In genomic region chr9:121380310-121380920, GRCm38 (mm10) we compare ENCODE assay signal across 20 mouse cellular contexts.
A peak's percentile ranks its signal among the peaks of the same experiment; 100 is the strongest.
DNase-seq lines count a peak whose midpoint lies in the region; ATAC-seq and TF ChIP-seq lines count a peak whose summit lies in the region.
"Had no signal": no experiment of that assay in that cellular context is flagged by ENCODE, and none has a peak within 500 bp of the region (broad histone marks: within the 10 kb centered on the region; RNA-seq: fewer than 3 reads in every experiment).

No protein-coding gene starts in this region.

- TF ChIP-seq CTCF in lung, adult 2 months (IDR thresholded peaks at IDR 0.05; ENCODE audit: insufficient read depth, low read length) = no peak
- no peak for TF ChIP-seq CTCF in kidney, adult 2 months (conservative IDR thresholded peaks at IDR 0.05; ENCODE audit: insufficient read depth, insufficient read length, low read depth, low read length)
- no peak for TF ChIP-seq CTCF in kidney, postnatal 0 days (IDR thresholded peaks at IDR 0.05; ENCODE audit: low read depth)
- TF ChIP-seq CTCF in midbrain, postnatal 0 days (IDR thresholded peaks at IDR 0.05) = no peak

- peak; percentile 24; the same call in 1 of the 2 replicates for ATAC-seq in lung, embryonic 16.5 days (ENCODE audit: low read depth)
- ATAC-seq in kidney, postnatal 0 days (replicated peaks; ENCODE audit: low FRiP score, low read depth) = peak; percentile 66
- ATAC-seq in midbrain, postnatal 0 days (ENCODE audit: low FRiP score) = no peak
- ATAC-seq: forebrain, embryonic 13.5 days; hindbrain, embryonic 16.5 days had no signal

- H3K9me3 ChIP-seq in lung, embryonic 16.5 days (ENCODE audit: control insufficient read depth, low read length) = no peaks in the 10 kb centered on the region
- no peaks in the 10 kb centered on the region for H3K9me3 ChIP-seq in kidney, postnatal 0 days (replicated peaks; ENCODE audit: low read length)
- no peaks in the 10 kb centered on the region for H3K9me3 ChIP-seq in midbrain, postnatal 0 days (ENCODE audit: low read length)
- H3K9me3 ChIP-seq: forebrain, embryonic 13.5 days; heart, embryonic 15.5 days; limb, embryonic 13.5 days; midbrain, embryonic 12.5 days; neural tube, embryonic 15.5 days; stomach, embryonic 15.5 days had no signal

- H3K4me2 ChIP-seq in lung, embryonic 16.5 days (ENCODE audit: low read depth, low read length) = no peak overlapping the region
- 0 out of 2 replicates have a peak overlapping the region, but pooled peaks have one; percentile 6 for H3K4me2 ChIP-seq in kidney, postnatal 0 days (ENCODE audit: low read length)
- H3K4me2 ChIP-seq in midbrain, postnatal 0 days (ENCODE audit: low read depth, low read length, poor library complexity, severe bottlenecking) = no peak overlapping the region
- H3K4me2 ChIP-seq: forebrain, embryonic 13.5 days; heart, embryonic 15.5 days; limb, embryonic 13.5 days; midbrain, embryonic 12.5 days; neural tube, embryonic 15.5 days; stomach, embryonic 15.5 days had no signal

- H3K27me3 ChIP-seq in lung, embryonic 16.5 days (ENCODE audit: control insufficient read depth, insufficient read depth, low read depth, low read length) = no peaks in the 10 kb centered on the region
- H3K27me3 ChIP-seq in kidney, adult 2 months (replicated peaks; ENCODE audit: control insufficient read depth, insufficient read depth, low read length) = no peaks in the 10 kb centered on the region
- no peaks in the 10 kb centered on the region for H3K27me3 ChIP-seq in kidney, postnatal 0 days (ENCODE audit: insufficient read depth, low read length)
- H3K27me3 ChIP-seq in midbrain, postnatal 0 days (ENCODE audit: insufficient read depth, low read length) = no peaks in the 10 kb centered on the region
- H3K27me3 ChIP-seq: forebrain, embryonic 13.5 days; heart, embryonic 15.5 days; limb, embryonic 13.5 days; midbrain, embryonic 12.5 days; neural tube, embryonic 15.5 days; stomach, embryonic 15.5 days had no signal

- H3K9ac ChIP-seq in lung, embryonic 16.5 days (ENCODE audit: low read length) = no peak overlapping the region; the same call in 1 of the 2 replicates
- H3K9ac ChIP-seq in kidney, postnatal 0 days (ENCODE audit: low read depth, low read length) = 0 out of 2 replicates have a peak overlapping the region, but pooled peaks have one; percentile 15
- no peak overlapping the region for H3K9ac ChIP-seq in midbrain, postnatal 0 days (replicated peaks; ENCODE audit: low read length, poor library complexity, severe bottlenecking)
- H3K9ac ChIP-seq: forebrain, embryonic 13.5 days; heart, embryonic 15.5 days; limb, embryonic 13.5 days; midbrain, embryonic 12.5 days; neural tube, embryonic 15.5 days; stomach, embryonic 15.5 days had no signal

- 47% methylated on average over 11 of the region's 11 CpGs for WGBS in lung, embryonic 16.5 days
- 45% methylated on average over 11 of the region's 11 CpGs for WGBS in lung, adult 2 months
- 25% methylated on average over 11 of the region's 11 CpGs for WGBS in kidney, adult 2 months
- 43% methylated on average over 9 of the region's 11 CpGs for WGBS in kidney, postnatal 0 days
- 88% methylated on average over 9 of the region's 11 CpGs for WGBS in midbrain, postnatal 0 days

- TF ChIP-seq POLR2A in lung, adult 2 months (IDR thresholded peaks at IDR 0.05; ENCODE audit: borderline replicate concordance, extremely low read depth, low read depth, low read length) = no peak
- TF ChIP-seq POLR2A in kidney, adult 2 months (IDR thresholded peaks at IDR 0.05; ENCODE audit: low read depth, low read length) = no peak

- DNase-seq in lung, adult 2 months = no peak
- DNase-seq in kidney, adult 2 months = peak; percentile 78
- no peak for DNase-seq in kidney, postnatal 0 days (ENCODE audit: low spot score)
- DNase-seq in cerebellum, postnatal 14 days = no peak
- no peak for DNase-seq in midbrain, postnatal 0 days (ENCODE audit: low spot score)
- no peak for DNase-seq in ovary, adult 18-20 months (ENCODE audit: low spot score)
- DNase-seq: cerebellum, adult 2 months; heart, adult 2 months; heart, postnatal 4 days; layer of hippocampus, postnatal 36 days had no signal

- H3K4me1 ChIP-seq in lung, embryonic 16.5 days (replicated peaks; ENCODE audit: control insufficient read depth, insufficient read depth, low read length) = peaks cover 11% of the 10 kb centered on the region
- H3K4me1 ChIP-seq in lung, adult 2 months (ENCODE audit: control insufficient read depth, insufficient read depth, low read length) = peaks cover 6% of the 10 kb centered on the region
- H3K4me1 ChIP-seq in kidney, adult 2 months (ENCODE audit: control insufficient read depth, insufficient read depth, low read length) = peaks cover 49% of the 10 kb centered on the region
- H3K4me1 ChIP-seq in kidney, postnatal 0 days (replicated peaks; ENCODE audit: insufficient read depth, low read length) = 0 out of 2 replicates have a peak, but pooled peaks cover 5% of the 10 kb centered on the region
- H3K4me1 ChIP-seq in midbrain, postnatal 0 days (ENCODE audit: insufficient read depth, low read length) = no peaks in the 10 kb centered on the region

- no peaks in the 10 kb centered on the region for H3K36me3 ChIP-seq in lung, embryonic 16.5 days (ENCODE audit: control insufficient read depth, insufficient read depth, low read length)
- no peaks in the 10 kb centered on the region for H3K36me3 ChIP-seq in kidney, adult 2 months (ENCODE audit: control insufficient read depth, insufficient read depth, low read length)
- H3K36me3 ChIP-seq in kidney, postnatal 0 days (ENCODE audit: insufficient read depth, low read length) = no peaks in the 10 kb centered on the region
- H3K36me3 ChIP-seq in midbrain, postnatal 0 days (ENCODE audit: insufficient read depth, low read length) = no peaks in the 10 kb centered on the region
- H3K36me3 ChIP-seq: heart, embryonic 15.5 days; limb, embryonic 13.5 days; midbrain, embryonic 12.5 days; neural tube, embryonic 15.5 days; stomach, embryonic 15.5 days had no signal

- H3K27ac ChIP-seq in lung, embryonic 16.5 days (ENCODE audit: low read length) = no peak overlapping the region
- H3K27ac ChIP-seq in kidney, adult 2 months (ENCODE audit: insufficient read depth, low read depth, low read length) = peak overlapping the region; percentile 92
- peak overlapping the region; percentile 60; the same call in 1 of the 2 replicates for H3K27ac ChIP-seq in kidney, postnatal 0 days
- H3K27ac ChIP-seq in midbrain, postnatal 0 days (ENCODE audit: low read depth, low read length) = no peak overlapping the region
- H3K27ac ChIP-seq: forebrain, embryonic 13.5 days; heart, adult 2 months; heart, embryonic 15.5 days; limb, embryonic 13.5 days; midbrain, embryonic 12.5 days; neural tube, embryonic 15.5 days; stomach, embryonic 15.5 days had no signal

- H3K4me3 ChIP-seq in lung, embryonic 16.5 days (ENCODE audit: low read length) = no peak overlapping the region
- H3K4me3 ChIP-seq in lung, adult 2 months (replicated peaks; ENCODE audit: extremely low read depth, low read depth, low read length) = no peak overlapping the region
- peak overlapping the region; percentile 53 for H3K4me3 ChIP-seq in kidney, adult 2 months (ENCODE audit: insufficient read depth, low read depth, low read length)
- H3K4me3 ChIP-seq in kidney, postnatal 0 days (replicated peaks; ENCODE audit: low read depth, low read length) = no peak overlapping the region
- no peak overlapping the region for H3K4me3 ChIP-seq in midbrain, postnatal 0 days (ENCODE audit: low read depth, low read length)
- H3K4me3 ChIP-seq: erythroblast, embryonic 14.5 days; forebrain, embryonic 13.5 days; heart, adult 2 months; heart, embryonic 15.5 days; limb, embryonic 13.5 days; midbrain, embryonic 12.5 days; myocyte; neural tube, embryonic 15.5 days; stomach, embryonic 15.5 days had no signal

Comparison
In these comparisons a context has a peak if more than half of its experiments do, and no peak if none do; other contexts are left out.
1. H3K27ac ChIP-seq: peak in kidney, adult 2 months (single experiment) and kidney, postnatal 0 days (single experiment); none in lung, embryonic 16.5 days (single experiment) and midbrain, postnatal 0 days (single experiment).